ENCODE assay signal across 9 mouse cellular contexts in the genomic region with DNA sequence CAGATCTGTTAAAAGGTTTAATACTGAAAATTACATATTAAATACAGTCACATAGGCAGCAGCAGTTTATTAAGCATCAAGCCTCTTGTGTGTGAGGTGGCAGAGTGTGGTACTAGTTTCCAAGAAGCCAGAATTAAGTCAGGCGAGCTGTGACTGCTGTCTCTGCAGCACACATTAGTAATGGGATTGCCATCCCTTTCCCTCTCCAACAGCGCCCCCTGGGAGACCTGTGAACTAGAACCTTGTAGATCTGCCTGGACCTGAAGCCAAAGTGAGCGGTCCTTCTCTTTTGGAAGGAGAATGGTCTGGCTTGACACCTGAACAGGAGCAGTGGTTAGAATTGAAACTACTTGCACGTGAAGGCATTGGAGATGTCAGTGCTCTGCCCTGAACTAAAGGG. TPM values are rescaled to one million over a fixed set of nuclear protein-coding genes. Genes with fewer than 3 reads are reported as not detected.
A peak's percentile ranks its signal among the peaks of the same experiment; 100 is the strongest.
DNase-seq lines count a peak whose midpoint lies in the region; ATAC-seq and TF ChIP-seq lines count a peak whose summit lies in the region.
"Had no signal": no experiment of that assay in that cellular context is flagged by ENCODE, and none has a peak within 500 bp of the region (broad histone marks: within the 10 kb centered on the region; RNA-seq: fewer than 3 reads in every experiment).

No protein-coding gene starts in this region.

- 60% methylated on average over 4 of the region's 4 CpGs for WGBS in hindbrain, embryonic 10.5 days
- WGBS in hindbrain, embryonic 12.5 days = 58% methylated on average over 4 of the region's 4 CpGs
- WGBS in neural tube, embryonic 11.5 days = 56% methylated on average over 4 of the region's 4 CpGs

- peaks cover 52% of the 10 kb centered on the region for H3K36me3 ChIP-seq in hindbrain, embryonic 10.5 days
- H3K36me3 ChIP-seq in hindbrain, embryonic 12.5 days = peaks cover 44% of the 10 kb centered on the region
- H3K36me3 ChIP-seq in neural tube, embryonic 11.5 days (ENCODE audit: control insufficient read depth, insufficient read depth, low read length) = peaks cover 6% of the 10 kb centered on the region

- no peak overlapping the region for H3K27ac ChIP-seq in hindbrain, embryonic 10.5 days
- H3K27ac ChIP-seq in hindbrain, embryonic 12.5 days = no peak overlapping the region
- no peak overlapping the region for H3K27ac ChIP-seq in bone marrow macrophage, adult 2 months (ENCODE audit: insufficient read depth, low read depth, low read length)
- no peak overlapping the region for H3K27ac ChIP-seq in embryonic fibroblast, embryonic 13.5 days (ENCODE audit: insufficient read depth, low read length)
- H3K27ac ChIP-seq in neural tube, embryonic 11.5 days (ENCODE audit: low read depth, low read length) = no peak overlapping the region
- H3K27ac ChIP-seq: limb, embryonic 13.5 days had no signal

- H3K4me2 ChIP-seq in hindbrain, embryonic 12.5 days (replicated peaks) = no peak overlapping the region
- H3K4me2 ChIP-seq in neural tube, embryonic 11.5 days (ENCODE audit: low read depth) = no peak overlapping the region
- H3K4me2 ChIP-seq: limb, embryonic 13.5 days had no signal

- no peak for ATAC-seq in hindbrain, embryonic 12.5 days (ENCODE audit: low FRiP score)
- ATAC-seq in neural tube, embryonic 11.5 days (ENCODE audit: insufficient read depth, low FRiP score, low TSS enrichment) = no peak

- H3K4me1 ChIP-seq in hindbrain, embryonic 10.5 days (replicated peaks) = 0 out of 2 replicates have a peak, but pooled peaks cover 5% of the 10 kb centered on the region
- H3K4me1 ChIP-seq in hindbrain, embryonic 12.5 days = no peaks in the 10 kb centered on the region
- H3K4me1 ChIP-seq in bone marrow macrophage, adult 2 months (ENCODE audit: control insufficient read depth, insufficient read depth, low read length) = no peaks in the 10 kb centered on the region
- no peaks in the 10 kb centered on the region for H3K4me1 ChIP-seq in embryonic fibroblast, embryonic 13.5 days (ENCODE audit: control insufficient read depth, insufficient read depth, low read length)
- H3K4me1 ChIP-seq in neural tube, embryonic 11.5 days (ENCODE audit: control insufficient read depth, insufficient read depth, low read length) = no peaks in the 10 kb centered on the region
- H3K4me1 ChIP-seq: limb, embryonic 13.5 days had no signal

- TF ChIP-seq POLR2A in bone marrow macrophage, adult 2 months (IDR thresholded peaks at IDR 0.05; ENCODE audit: borderline replicate concordance, low read depth, low read length) = no peak
- TF ChIP-seq POLR2A in embryonic fibroblast, embryonic 13.5 days (IDR thresholded peaks at IDR 0.05; ENCODE audit: low read depth, low read length) = no peak

- no peaks in the 10 kb centered on the region for H3K9me3 ChIP-seq in hindbrain, embryonic 10.5 days
- no peaks in the 10 kb centered on the region for H3K9me3 ChIP-seq in hindbrain, embryonic 12.5 days (replicated peaks)
- H3K9me3 ChIP-seq in neural tube, embryonic 11.5 days (ENCODE audit: control insufficient read depth, low read length) = no peaks in the 10 kb centered on the region
- H3K9me3 ChIP-seq: limb, embryonic 13.5 days had no signal

- H3K9ac ChIP-seq in hindbrain, embryonic 12.5 days = no peak overlapping the region
- no peak overlapping the region for H3K9ac ChIP-seq in neural tube, embryonic 11.5 days (ENCODE audit: low read length)
- H3K9ac ChIP-seq: limb, embryonic 13.5 days had no signal

- DNase-seq in hindbrain, embryonic 10.5 days (ENCODE audit: low spot score) = peak; percentile 46
- peak; percentile 15 to 18 for DNase-seq in CD8-positive naive resting alpha-beta T cell, adult 2 months (ENCODE audit: low read depth in 2 of 2, low spot score in 2 of 2)
- peak; percentile 26 to 52 for DNase-seq in layer of hippocampus, postnatal 14 days (ENCODE audit: low spot score in 2 of 2)
- peak; percentile 67 for DNase-seq in neural tube, embryonic 11.5 days (ENCODE audit: low spot score)
- peak; percentile 54 to 68 for DNase-seq in urinary bladder, postnatal 36 days (ENCODE audit: low spot score in 2 of 2)

- peak; percentile 27; the same call in 1 of the 2 replicates for TF ChIP-seq CTCF in bone marrow macrophage, adult 2 months (IDR thresholded peaks at IDR 0.05; ENCODE audit: low read depth, low read length)
- peak; percentile 13; the same call in 1 of the 2 replicates for TF ChIP-seq CTCF in embryonic fibroblast, embryonic 13.5 days (IDR thresholded peaks at IDR 0.05; ENCODE audit: borderline replicate concordance, insufficient read depth, low read length)

- H3K4me3 ChIP-seq in hindbrain, embryonic 10.5 days = no peak overlapping the region
- no peak overlapping the region for H3K4me3 ChIP-seq in hindbrain, embryonic 12.5 days
- H3K4me3 ChIP-seq in bone marrow macrophage, adult 2 months (ENCODE audit: insufficient read depth, low read length) = no peak overlapping the region
- H3K4me3 ChIP-seq in embryonic fibroblast, embryonic 13.5 days (ENCODE audit: insufficient read depth, low read length) = no peak overlapping the region
- H3K4me3 ChIP-seq in neural tube, embryonic 11.5 days (ENCODE audit: low read depth, low read length) = no peak overlapping the region
- H3K4me3 ChIP-seq: limb, embryonic 13.5 days had no signal

- H3K27me3 ChIP-seq in hindbrain, embryonic 10.5 days (ENCODE audit: insufficient read depth, poor library complexity, severe bottlenecking) = no peaks in the 10 kb centered on the region
- H3K27me3 ChIP-seq in hindbrain, embryonic 12.5 days = no peaks in the 10 kb centered on the region
- H3K27me3 ChIP-seq in neural tube, embryonic 11.5 days (ENCODE audit: control insufficient read depth, insufficient read depth, low read length) = no peaks in the 10 kb centered on the region
- H3K27me3 ChIP-seq: limb, embryonic 13.5 days had no signal

RNA-seq across cellular contexts. Expression of gene Idh3a, which starts 18.8 kb away (rescaled TPM):
- polyA plus RNA-seq in hindbrain, embryonic 10.5 days (2016; fragmentation: Nextera tagmentation; extraction: Ambion mirVana) = 108 and 117 TPM in 2 replicates
- polyA plus RNA-seq in hindbrain, embryonic 12.5 days (2016; fragmentation: Nextera tagmentation; extraction: Ambion mirVana) = 101 and 103 TPM in 2 replicates
- polyA plus RNA-seq in bone marrow macrophage, adult 2 months (2012; ENCODE audit: insufficient read depth, insufficient read length, missing spikeins) = 15.1 and 19.2 TPM in 2 replicates
- polyA plus RNA-seq in embryonic fibroblast, embryonic 13.5 days (2011; ENCODE audit: insufficient read length, low read depth, missing spikeins) = 84.8 and 95.7 TPM in 2 replicates
- 100 to 1,000 TPM; 210 to 214 TPM for total RNA-seq in layer of hippocampus, postnatal 14 days (2021)
- 114 and 118 TPM in 2 replicates for polyA plus RNA-seq in neural tube, embryonic 11.5 days (2014; fragmentation: Nextera tagmentation; extraction: Ambion mirVana)

RNA-seq across cellular contexts. Expression of gene Cib2, which starts 44.9 kb away (rescaled TPM):
- 13.4 and 17.2 TPM in 2 replicates for polyA plus RNA-seq in hindbrain, embryonic 10.5 days (2016; fragmentation: Nextera tagmentation; extraction: Ambion mirVana)
- polyA plus RNA-seq in hindbrain, embryonic 12.5 days (2016; fragmentation: Nextera tagmentation; extraction: Ambion mirVana) = 23.5 and 24.7 TPM in 2 replicates
- polyA plus RNA-seq in bone marrow macrophage, adult 2 months (2012; ENCODE audit: insufficient read depth, insufficient read length, missing spikeins) = 14.4 and 14.6 TPM in 2 replicates
- polyA plus RNA-seq in embryonic fibroblast, embryonic 13.5 days (2011; ENCODE audit: insufficient read length, low read depth, missing spikeins) = 6.0 and 7.6 TPM in 2 replicates
- total RNA-seq in layer of hippocampus, postnatal 14 days (2021) = 10 to 100 TPM; 20.5 to 21.9 TPM
- 17.3 and 18.7 TPM in 2 replicates for polyA plus RNA-seq in neural tube, embryonic 11.5 days (2014; fragmentation: Nextera tagmentation; extraction: Ambion mirVana)

RNA-seq across cellular contexts. Expression of gene Acsbg1, which starts 56.8 kb away (rescaled TPM):
- 7.2 and 8.7 TPM in 2 replicates for polyA plus RNA-seq in hindbrain, embryonic 10.5 days (2016; fragmentation: Nextera tagmentation; extraction: Ambion mirVana)
- 6.0 and 6.2 TPM in 2 replicates for polyA plus RNA-seq in hindbrain, embryonic 12.5 days (2016; fragmentation: Nextera tagmentation; extraction: Ambion mirVana)
- polyA plus RNA-seq in bone marrow macrophage, adult 2 months (2012; ENCODE audit: insufficient read depth, insufficient read length, missing spikeins) = not detected in 2 replicates
- 0.55 and 0.56 TPM in 2 replicates for polyA plus RNA-seq in embryonic fibroblast, embryonic 13.5 days (2011; ENCODE audit: insufficient read length, low read depth, missing spikeins)
- total RNA-seq in layer of hippocampus, postnatal 14 days (2021) = 100 to 1,000 TPM; 115 TPM
- polyA plus RNA-seq in neural tube, embryonic 11.5 days (2014; fragmentation: Nextera tagmentation; extraction: Ambion mirVana) = 7.2 and 7.7 TPM in 2 replicates

Comparison
In these comparisons a context has a peak if more than half of its experiments do, and no peak if none do; other contexts are left out.
1. DNase-seq: peak in every context shown above with its lines; median percentile 67 in neural tube, embryonic 11.5 days; 61 in urinary bladder, postnatal 36 days; 46 in hindbrain, embryonic 10.5 days; 39 in layer of hippocampus, postnatal 14 days; 16 in CD8-positive naive resting alpha-beta T cell, adult 2 months.